Mouse (Mus musculus): ENCODE results near the gene Ipmk.

GRCm38 (mm10) chr10:71361836-71362562, 14.4 kb downstream of the Ipmk start:
- no peak for TF ChIP-seq CTCF (IDR thresholded peaks at IDR 0.05; ENCODE audit: borderline replicate concordance, extremely low read depth, insufficient read depth, insufficient read length)
- TF ChIP-seq POLR2A (IDR thresholded peaks at IDR 0.05; ENCODE audit: borderline replicate concordance, extremely low read depth, insufficient read depth, insufficient read length, poor library complexity, severe bottlenecking) = no peak
